Mouse (Mus musculus) erythroid progenitor cell, adult 5-6 weeks (primary cell): ENCODE results near the gene Rspo3. TPM values are rescaled to one million over a fixed set of nuclear protein-coding genes. Genes with fewer than 3 reads are reported as not detected.

Experiments
- ATAC-seq: replicated peaks from 2 replicates; pipeline ENCODE4 v1.8.0; 2016; ENCODE audit warnings: moderate number of reproducible peaks, mild to moderate bottlenecking, moderate TSS enrichment, inconsistent platforms; ENCODE audit not compliant: poor library complexity, low FRiP score, severe bottlenecking
- total RNA-seq, 2 experiments: library from RNA; stranded (forward) in 1 of 2; stranded (reverse) in 1 of 2; fragments of 150-400 nt in 1 of 2; fragments of 186-747, 209-891 nt in 1 of 2; gene quantifications; 2 replicates each; pipeline versions ENCODE4 v1.2.3 to v1.2.4; 2015 to 2017; ENCODE audit warnings: low replicate concordance in 2 of 2

Gene Rspo3
- total RNA-seq (2015; ENCODE audit: low replicate concordance) (not detected in 2 replicates), total RNA-seq (2017; ENCODE audit: low replicate concordance) (not detected in 2 replicates)

DNA sequence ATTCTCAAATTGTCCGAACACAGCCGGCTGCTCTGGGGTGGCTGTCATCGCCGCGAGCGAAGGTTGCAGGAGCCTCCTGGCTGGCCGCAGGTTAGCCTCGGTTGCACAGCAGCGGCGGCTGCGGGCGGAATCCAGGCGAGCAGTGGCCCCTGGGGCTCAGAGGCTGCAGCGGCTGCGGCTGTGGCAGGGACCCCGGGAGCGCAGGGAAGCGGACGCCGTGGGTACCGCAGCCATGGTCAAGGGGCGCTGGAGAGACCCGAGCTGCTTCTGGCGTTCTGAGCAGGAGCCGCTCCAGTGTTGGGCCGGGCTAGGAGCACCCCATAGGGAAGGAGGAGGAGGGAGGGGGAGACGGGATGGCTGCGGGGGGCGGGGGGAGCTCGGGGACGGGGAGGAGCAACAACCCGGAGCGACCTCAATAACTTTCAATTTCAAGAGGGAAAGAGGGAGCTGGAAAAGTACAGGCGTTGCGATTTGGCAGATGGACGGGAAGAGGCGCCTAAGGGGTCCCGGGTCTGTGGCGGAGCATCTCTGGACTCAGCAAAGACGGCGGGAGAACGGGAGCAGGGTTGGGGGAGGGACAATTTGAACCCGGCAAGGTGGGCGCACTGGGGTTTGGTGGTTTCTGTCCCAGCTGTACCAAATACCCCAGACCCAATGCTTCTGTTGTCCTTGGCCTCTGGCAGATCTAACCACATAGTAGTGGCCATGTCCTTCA, at the start of gene Rspo3:
Gene Rspo3 (minus strand): TSS at position 322 of the 715 bp plus-strand sequence.
- ATAC-seq, result no peak; the same call in 1 of the 2 replicates

DNA sequence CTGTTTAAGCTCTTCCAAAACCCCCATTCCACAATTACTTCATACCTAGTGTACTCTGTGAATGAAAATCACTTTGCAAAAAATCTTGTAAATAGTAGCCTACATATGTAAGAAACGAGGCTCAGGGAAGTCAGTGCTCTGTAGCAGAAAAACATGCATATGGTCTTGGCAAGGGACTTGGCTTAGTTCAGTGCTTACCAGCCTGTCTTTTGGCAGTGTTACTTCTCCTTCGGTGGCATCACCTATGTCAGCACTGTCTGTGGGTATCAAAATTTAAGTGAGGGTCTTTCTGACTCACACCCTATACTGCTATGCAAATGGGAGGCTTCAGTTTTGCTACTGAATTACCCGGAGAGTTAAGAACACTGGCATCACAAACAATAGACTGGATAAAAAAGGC, 46.3 kb upstream of the Rspo3 start:
- ATAC-seq, result no peak

DNA sequence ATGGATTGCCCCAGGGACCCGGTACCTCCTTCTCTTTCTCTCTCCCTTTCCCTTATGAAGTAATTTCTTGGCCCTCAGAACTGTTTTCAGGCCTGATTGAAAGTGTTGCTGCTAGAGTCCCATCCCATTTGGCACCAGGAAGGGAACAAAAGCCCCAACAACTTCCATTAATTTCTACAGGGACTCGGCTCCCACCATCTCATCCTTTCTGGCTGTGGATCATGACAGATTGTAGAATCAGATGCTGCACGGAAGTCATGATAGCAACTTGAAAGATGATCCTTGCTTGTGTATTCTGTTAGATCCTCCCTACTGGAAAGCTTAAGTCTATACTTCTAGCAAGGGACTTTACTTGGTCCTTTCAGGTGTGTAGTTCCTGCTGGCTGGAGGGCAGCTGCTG, 45.8 kb upstream of the Rspo3 start:
- ATAC-seq, result no peak

DNA sequence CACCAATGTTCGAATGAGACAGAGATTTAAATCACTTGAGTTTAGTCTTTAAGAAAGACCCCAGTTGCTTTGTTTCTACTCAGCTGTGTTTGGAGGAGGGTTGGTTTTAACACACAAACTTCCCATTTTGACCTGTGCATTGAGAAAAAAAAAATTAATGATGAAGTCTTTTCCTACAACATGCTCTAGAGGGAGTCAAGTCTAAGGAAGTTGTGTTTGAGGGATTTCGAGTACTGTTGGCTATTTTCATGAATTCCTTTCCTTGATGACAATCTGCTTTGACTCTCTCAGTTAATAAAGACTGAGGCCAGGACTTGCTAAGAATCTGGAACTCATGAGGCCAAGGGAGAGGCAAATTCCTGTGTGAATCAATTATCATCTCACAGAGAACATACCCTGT, 20.3 kb upstream of the Rspo3 start:
- ATAC-seq, result no peak

DNA sequence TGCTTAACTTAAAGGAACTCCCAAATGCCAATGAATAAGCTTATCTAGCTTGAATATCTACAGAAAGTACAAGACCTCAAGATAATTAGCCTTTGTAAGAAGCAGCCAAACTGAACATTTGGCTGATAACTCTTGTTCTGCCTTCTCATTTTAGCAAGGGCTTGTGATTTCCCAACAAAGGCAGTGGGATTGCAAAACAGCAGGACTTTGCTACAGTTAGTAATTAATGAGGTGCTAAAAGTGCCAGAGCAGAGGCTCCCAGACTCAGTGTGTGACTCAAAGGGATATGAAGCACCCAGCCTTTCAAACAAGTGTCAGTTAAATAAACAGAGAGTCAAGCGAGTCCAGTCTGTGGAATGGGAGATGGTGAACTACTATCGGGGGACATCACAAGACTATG, 18.7 kb upstream of the Rspo3 start:
- no peak for ATAC-seq

GRCm38 (mm10) chr10:29542982-29543381, 7.3 kb upstream of the Rspo3 start:
- no peak for ATAC-seq

- no peak for ATAC-seq
These were observed 3.8 kb upstream of the Rspo3 start for GRCm38 (mm10) chr10:29539516-29539915.

DNA sequence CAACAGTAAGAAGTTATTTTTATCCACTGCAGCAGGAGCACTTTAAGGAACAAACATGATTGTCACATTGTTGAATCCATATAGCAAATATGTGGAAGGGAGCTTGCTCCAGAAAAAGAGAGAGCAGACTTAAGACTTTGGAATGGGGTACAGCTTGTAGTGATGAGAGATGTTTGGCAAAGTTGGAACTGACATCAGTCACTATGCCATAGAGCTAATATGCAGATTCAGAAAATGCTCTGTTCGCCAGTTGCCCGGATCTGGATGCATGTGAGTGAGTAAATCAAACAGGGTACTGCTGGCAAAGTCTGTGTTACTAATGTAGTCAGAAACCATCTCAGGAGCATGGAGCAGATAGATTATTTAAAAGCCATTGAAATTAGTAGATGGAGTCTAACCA, 3.1 kb upstream of the Rspo3 start:
- ATAC-seq, result no peak

- ATAC-seq, result no peak
These were observed 838 bp downstream of the Rspo3 start for GRCm38 (mm10) chr10:29534830-29535227.

GRCm38 (mm10) chr10:29533846-29534829, 1.5 kb downstream of the Rspo3 start:
- ATAC-seq, result no peak

DNA sequence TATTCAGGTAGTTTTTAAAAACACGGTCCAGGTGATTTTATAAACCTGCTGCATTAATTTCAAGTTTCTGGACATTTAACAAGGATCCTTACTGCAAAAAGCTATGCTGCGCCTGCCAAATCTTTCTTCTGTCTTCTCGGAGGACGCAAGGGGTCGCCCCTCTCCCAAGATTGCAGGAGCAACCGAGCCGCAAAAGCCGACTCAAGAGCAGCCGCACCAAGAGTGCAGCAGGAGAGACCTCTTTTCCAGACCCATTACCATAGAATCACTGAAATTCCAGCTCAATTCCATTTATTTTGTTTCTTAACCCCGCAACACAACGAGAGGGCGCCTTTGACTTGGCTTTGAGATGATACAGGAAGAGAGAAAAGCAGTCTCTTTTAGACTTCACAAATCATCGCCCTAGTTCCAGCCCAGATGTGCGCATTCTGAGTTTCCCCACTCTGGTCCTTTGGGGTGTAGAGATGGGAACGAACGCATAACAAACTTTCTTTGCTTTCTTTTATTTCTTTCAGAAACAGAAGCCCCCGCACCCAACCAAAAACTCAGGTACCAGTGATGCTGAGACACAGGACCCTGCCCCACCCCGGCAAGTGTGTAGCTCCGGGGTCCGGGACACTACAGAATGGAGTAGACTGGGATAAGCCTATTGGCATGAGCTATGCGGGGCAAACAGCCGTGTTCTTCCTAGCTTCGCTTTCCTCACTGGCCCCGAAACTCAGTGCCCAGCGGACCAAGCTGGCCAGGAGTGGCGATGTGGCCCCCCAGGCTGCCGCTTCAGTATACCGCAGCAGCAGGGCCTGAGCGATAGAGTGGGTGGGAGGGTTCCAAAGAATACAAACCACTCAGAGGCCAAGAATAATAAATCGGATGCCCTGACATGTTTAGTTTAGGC, 2.6 kb downstream of the Rspo3 start:
- no peak for ATAC-seq

GRCm38 (mm10) chr10:29513563-29513962, 22.1 kb downstream of the Rspo3 start:
- ATAC-seq, result no peak

GRCm38 (mm10) chr10:29508167-29508566, 27.5 kb downstream of the Rspo3 start:
- no peak for ATAC-seq

- no peak for ATAC-seq
These were observed 38.4 kb downstream of the Rspo3 start for GRCm38 (mm10) chr10:29497205-29497822.

- no peak for ATAC-seq
These were observed 41.7 kb downstream of the Rspo3 start for GRCm38 (mm10) chr10:29493996-29494395.

DNA sequence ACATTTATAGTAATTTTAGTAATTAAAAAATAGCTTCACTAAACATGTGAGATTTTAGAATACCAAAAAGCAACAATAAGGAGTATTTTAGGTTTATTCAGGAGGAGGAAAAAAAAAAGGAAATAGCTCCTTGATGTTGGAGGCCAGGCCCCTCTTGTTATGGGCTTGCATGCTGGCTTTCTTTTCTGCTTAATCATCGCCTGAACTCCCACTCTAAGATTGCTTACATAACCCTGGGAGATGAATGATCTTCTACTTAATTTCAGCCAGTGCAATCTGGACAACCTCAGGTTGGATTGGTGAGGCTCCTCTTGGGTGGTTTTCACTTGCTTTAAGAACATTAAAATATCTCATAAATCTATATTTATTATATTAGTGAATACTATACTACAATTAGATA, 54.7 kb downstream of the Rspo3 start:
- ATAC-seq, result no peak

DNA sequence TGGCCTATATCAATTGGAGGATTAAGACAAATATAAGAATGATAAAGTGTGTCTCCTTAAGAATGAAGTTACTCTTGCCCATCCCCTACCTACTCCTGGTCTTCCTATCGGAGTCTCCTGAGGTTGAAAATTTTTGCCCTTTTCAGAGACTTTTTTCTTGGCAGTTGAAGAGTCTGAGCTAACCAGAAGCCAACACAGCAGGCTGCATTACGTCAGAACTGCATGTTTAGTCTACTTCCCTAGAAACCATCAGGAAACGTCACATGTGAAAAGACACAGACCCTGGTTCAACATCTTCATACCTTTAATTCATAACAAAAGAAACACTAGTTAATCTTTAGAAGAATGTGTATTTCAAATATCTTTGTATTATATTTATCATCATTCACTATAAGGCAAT, 56.3 kb downstream of the Rspo3 start:
- no peak for ATAC-seq

GRCm38 (mm10) chr10:29470454-29470853, 65.2 kb downstream of the Rspo3 start:
- no peak for ATAC-seq

- ATAC-seq, result no peak
These were observed 75.6 kb downstream of the Rspo3 start for GRCm38 (mm10) chr10:29460100-29460499.
